Mouse (Mus musculus) gastrocnemius, postnatal 4 days (tissue): ENCODE data around the gene Tmed1. TPM values are rescaled to one million over a fixed set of nuclear protein-coding genes. Genes with fewer than 3 reads are reported as not detected.
"Not testable (repeated sequence)": the region's sequence is repeated elsewhere in the genome, so short reads cannot be mapped to it uniquely, and the experiment has no call there.

Source experiments
- DNase-seq, 2 experiments: peaks; one replicate each; pipeline ENCODE4 v3.0.0; 2021 to 2022; ENCODE audit warnings: low spot score in 2 of 2, mixed read lengths in 2 of 2
- microRNA-seq: library from miRNA; unstranded; fragments of <30 nt; microRNA quantifications from one replicate; pipeline ENCODE4 v1.2.0, GENCODE M21; 2021
- total RNA-seq, 2 experiments: library from RNA; stranded (reverse); gene quantifications; 2 replicates each; pipeline ENCODE4 v1.2.3; 2021

Tmed1 gene
- total RNA-seq, 2 experiments from 2014 or later: 38.3 to 40.6 TPM

- no peak for DNase-seq
Measured at GRCm38 (mm10) chr9:21477707-21478106, 32.3 kb downstream of the Tmed1 start.

GRCm38 (mm10) chr9:21472913-21473312, 37.1 kb downstream of the Tmed1 start:
- no peak for DNase-seq

- no peak for DNase-seq
Measured at GRCm38 (mm10) chr9:21469032-21470024, 40.7 kb downstream of the Tmed1 start.

- DNase-seq: not testable (repeated sequence)
Measured at GRCm38 (mm10) chr9:21464565-21464928, 45.5 kb downstream of the Tmed1 start.

- DNase-seq: no peak
Measured at GRCm38 (mm10) chr9:21463766-21464564, 46.1 kb downstream of the Tmed1 start.

- DNase-seq: peak; percentile 29 to 45
Measured at GRCm38 (mm10) chr9:21463138-21463590, 46.9 kb downstream of the Tmed1 start.

- DNase-seq: no peak
Measured at GRCm38 (mm10) chr9:21460400-21460940, 49.6 kb downstream of the Tmed1 start.

GRCm38 (mm10) chr9:21458821-21459220, 51.2 kb downstream of the Tmed1 start:
- DNase-seq: no peak

Small RNAs within 50 kb of the gene (microRNA-seq; reads per million reads assigned to microRNA genes)
- gene Mir199a-1: not detected

Other genes starting within 250 kb of the Tmed1 start
- gene Atg4d, start 245.0 kb downstream of the Tmed1 start, total RNA-seq: 10 to 100 TPM; 28.0 to 30.0 TPM
- gene Kri1, start 222.3 kb downstream of the Tmed1 start, total RNA-seq: 10 to 100 TPM; 18.1 to 21.3 TPM
- 10 to 100 TPM; 20.5 to 24.0 TPM for gene Cdkn2d, start 218.8 kb downstream of the Tmed1 start, total RNA-seq
- gene Ap1m2, start 197.9 kb downstream of the Tmed1 start, total RNA-seq: not detected
- 100 to 1,000 TPM; 139 to 151 TPM for gene Slc44a2, start 189.6 kb downstream of the Tmed1 start, total RNA-seq
- gene Ilf3, start 142.4 kb downstream of the Tmed1 start, total RNA-seq: 10 to 100 TPM; 65.2 to 75.5 TPM
- 10 to 100 TPM; 15.1 to 18.5 TPM for gene Qtrt1, start 98.4 kb downstream of the Tmed1 start, total RNA-seq
- 10 to 100 TPM; 75.0 to 86.0 TPM for gene Dnm2, start 85.3 kb downstream of the Tmed1 start, total RNA-seq
- 1 to 10 TPM; 1.9 to 2.0 TPM for gene AB124611, start 15.9 kb upstream of the Tmed1 start, total RNA-seq
- 10 to 100 TPM; 81.9 to 91.2 TPM for gene Carm1, start 36.6 kb upstream of the Tmed1 start, total RNA-seq
- gene Timm29, start 82.5 kb upstream of the Tmed1 start, total RNA-seq: 10 to 100 TPM; 46.6 to 51.3 TPM
- gene Yipf2, start 82.6 kb upstream of the Tmed1 start, total RNA-seq: 1 to 10 TPM; 5.3 to 6.1 TPM
- 10 to 100 TPM; 65.7 to 66.7 TPM for gene Smarca4, start 105.9 kb upstream of the Tmed1 start, total RNA-seq
- 10 to 100 TPM; 25.6 to 37.2 TPM for gene Ldlr, start 213.2 kb upstream of the Tmed1 start, total RNA-seq